Comparison of ENCODE assay signal across 9 mouse cellular contexts in genomic region chr8:70137890-70138289, GRCm38 (mm10). TPM values are rescaled to one million over a fixed set of nuclear protein-coding genes. Genes with fewer than 3 reads are reported as not detected.
DNase-seq lines count a peak whose midpoint lies in the region; ATAC-seq and TF ChIP-seq lines count a peak whose summit lies in the region.
"Had no signal": no experiment of that assay in that cellular context is flagged by ENCODE, and none has a peak within 500 bp of the region (broad histone marks: within the 10 kb centered on the region; RNA-seq: fewer than 3 reads in every experiment).

No protein-coding gene starts in this region.

- H3K27ac ChIP-seq in layer of hippocampus, adult 2 months, result peak overlapping the region; percentile 88
- H3K27ac ChIP-seq in forebrain, embryonic 11.5 days (ENCODE audit: low read depth, low read length), result no peak overlapping the region
- no peak overlapping the region for H3K27ac ChIP-seq in limb, embryonic 11.5 days (replicated peaks; ENCODE audit: low read depth, low read length)
- no peak overlapping the region for H3K27ac ChIP-seq in neural tube, embryonic 14.5 days (ENCODE audit: low read depth, low read length)

- H3K27me3 ChIP-seq in forebrain, embryonic 11.5 days (ENCODE audit: control insufficient read depth, insufficient read depth, low read length), result no peaks in the 10 kb centered on the region
- H3K27me3 ChIP-seq in limb, embryonic 11.5 days (ENCODE audit: control insufficient read depth, insufficient read depth, low read length), result no peaks in the 10 kb centered on the region
- no peaks in the 10 kb centered on the region for H3K27me3 ChIP-seq in neural tube, embryonic 14.5 days (ENCODE audit: control insufficient read depth, insufficient read depth, low read length)

- H3K9ac ChIP-seq in forebrain, embryonic 11.5 days (ENCODE audit: low read length), result no peak overlapping the region; the same call in 1 of the 2 replicates
- no peak overlapping the region for H3K9ac ChIP-seq in limb, embryonic 11.5 days (ENCODE audit: low read length)
- no peak overlapping the region for H3K9ac ChIP-seq in neural tube, embryonic 14.5 days (replicated peaks; ENCODE audit: low read depth, low read length)

- H3K36me3 ChIP-seq in forebrain, embryonic 11.5 days (ENCODE audit: control insufficient read depth, insufficient read depth, low read length), result peaks cover 16% of the 10 kb centered on the region; the same call in 1 of the 2 replicates
- peaks cover 8% of the 10 kb centered on the region for H3K36me3 ChIP-seq in limb, embryonic 11.5 days (ENCODE audit: control insufficient read depth, insufficient read depth, low read length)
- H3K36me3 ChIP-seq in neural tube, embryonic 14.5 days (ENCODE audit: control insufficient read depth, insufficient read depth, low read length), result peaks cover 40% of the 10 kb centered on the region

- peaks cover 12% of the 10 kb centered on the region for H3K4me1 ChIP-seq in forebrain, embryonic 11.5 days (replicated peaks; ENCODE audit: control insufficient read depth, insufficient read depth, low read length)
- peaks cover 13% of the 10 kb centered on the region for H3K4me1 ChIP-seq in limb, embryonic 11.5 days (ENCODE audit: control insufficient read depth, insufficient read depth, low read length)
- peaks cover 18% of the 10 kb centered on the region for H3K4me1 ChIP-seq in neural tube, embryonic 14.5 days (ENCODE audit: control insufficient read depth, insufficient read depth, low read length)

- DNase-seq in layer of hippocampus, adult 2 months (ENCODE audit: low spot score in 2 of 2), result no peak
- no peak for DNase-seq in layer of hippocampus, adult 11-12 months (ENCODE audit: low spot score)
- no peak for DNase-seq in forebrain, embryonic 11.5 days (ENCODE audit: low spot score)
- DNase-seq in limb, embryonic 11.5 days (ENCODE audit: low spot score), result no peak
- no peak for DNase-seq in adrenal gland, postnatal 36 days
- DNase-seq in adrenal gland, postnatal 25 days, result no peak
- no peak for DNase-seq in frontal cortex, adult 2 months (ENCODE audit: extremely low spot score in 1 of 2, low spot score in 1 of 2)
- DNase-seq: cerebellum, postnatal 25 days had no signal

- no peaks in the 10 kb centered on the region for H3K9me3 ChIP-seq in forebrain, embryonic 11.5 days (ENCODE audit: control insufficient read depth, low read length)
- H3K9me3 ChIP-seq in limb, embryonic 11.5 days (ENCODE audit: control insufficient read depth, low read length), result no peaks in the 10 kb centered on the region
- H3K9me3 ChIP-seq in neural tube, embryonic 14.5 days (ENCODE audit: control insufficient read depth, low read length), result no peaks in the 10 kb centered on the region

- no peak for TF ChIP-seq CTCF in layer of hippocampus, adult 2 months (conservative IDR thresholded peaks at IDR 0.05)

- H3K4me2 ChIP-seq in forebrain, embryonic 11.5 days (ENCODE audit: low read depth, low read length, severe bottlenecking), result peak overlapping the region; percentile 74
- peak overlapping the region; percentile 60 for H3K4me2 ChIP-seq in limb, embryonic 11.5 days (ENCODE audit: low read depth, severe bottlenecking)
- peak overlapping the region; percentile 81 for H3K4me2 ChIP-seq in neural tube, embryonic 14.5 days (ENCODE audit: low read depth, low read length)

- WGBS in forebrain, embryonic 11.5 days, result 80% methylated on average over 4 of the region's 4 CpGs
- WGBS in limb, embryonic 11.5 days, result 83% methylated on average over 4 of the region's 4 CpGs
- 83% methylated on average over 4 of the region's 4 CpGs for WGBS in neural tube, embryonic 14.5 days

- peak overlapping the region; percentile 65 for H3K4me3 ChIP-seq in layer of hippocampus, adult 2 months
- H3K4me3 ChIP-seq in forebrain, embryonic 11.5 days (ENCODE audit: low read depth, low read length), result peak overlapping the region; percentile 69; the same call in 1 of the 2 replicates
- H3K4me3 ChIP-seq in limb, embryonic 11.5 days (ENCODE audit: low read depth, low read length), result peak overlapping the region; percentile 75; the same call in 1 of the 2 replicates
- 0 out of 2 replicates have a peak overlapping the region, but pooled peaks have one; percentile 60 for H3K4me3 ChIP-seq in neural tube, embryonic 14.5 days (ENCODE audit: low read depth, low read length)

- ATAC-seq in forebrain, embryonic 11.5 days (replicated peaks; ENCODE audit: low FRiP score), result no peak
- ATAC-seq in limb, embryonic 11.5 days (ENCODE audit: insufficient number of reproducible peaks, low FRiP score, low TSS enrichment, low read depth), result no peak
- ATAC-seq in neural tube, embryonic 14.5 days (ENCODE audit: low read depth), result no peak

RNA-seq across cellular contexts. Expression of gene Rfxank, which starts 1.1 kb away (rescaled TPM):
- total RNA-seq in layer of hippocampus, adult 2 months (2021), result 10 to 100 TPM; 14.2 to 15.7 TPM
- 15.2 and 17.6 TPM in 2 replicates for polyA plus RNA-seq in forebrain, embryonic 11.5 days (2014; fragmentation: Nextera tagmentation; extraction: Ambion mirVana)
- polyA plus RNA-seq in limb, embryonic 11.5 days (2014; fragmentation: Nextera tagmentation; extraction: Ambion mirVana), result 20.0 and 21.3 TPM in 2 replicates
- 9.4 and 12.2 TPM in 2 replicates for polyA plus RNA-seq in neural tube, embryonic 14.5 days (2014; fragmentation: Nextera tagmentation; extraction: Ambion mirVana)
- 10 to 100 TPM; 15.2 to 17.1 TPM for total RNA-seq in adrenal gland, postnatal 36 days (2021)
- total RNA-seq in adrenal gland, postnatal 25 days (2021), result 14.6 and 17.6 TPM in 2 replicates
- 18.6 and 18.7 TPM in 2 replicates for polyA plus RNA-seq in frontal cortex, adult 2 months (2012; rRNA removed)

RNA-seq across cellular contexts. Expression of gene Borcs8, which starts 1.4 kb away (rescaled TPM):
- 10 to 100 TPM; 50.2 to 50.8 TPM for total RNA-seq in layer of hippocampus, adult 2 months (2021)
- polyA plus RNA-seq in forebrain, embryonic 11.5 days (2014; fragmentation: Nextera tagmentation; extraction: Ambion mirVana), result 40.5 and 41.9 TPM in 2 replicates
- 49.6 and 53.2 TPM in 2 replicates for polyA plus RNA-seq in limb, embryonic 11.5 days (2014; fragmentation: Nextera tagmentation; extraction: Ambion mirVana)
- 63.7 and 72.3 TPM in 2 replicates for polyA plus RNA-seq in neural tube, embryonic 14.5 days (2014; fragmentation: Nextera tagmentation; extraction: Ambion mirVana)
- 10 to 100 TPM; 52.5 to 55.0 TPM for total RNA-seq in adrenal gland, postnatal 36 days (2021)
- total RNA-seq in adrenal gland, postnatal 25 days (2021), result 70.3 and 71.8 TPM in 2 replicates
- polyA plus RNA-seq in frontal cortex, adult 2 months (2012; rRNA removed), result 99.2 and 100 TPM in 2 replicates

RNA-seq across cellular contexts. Expression of gene Mef2b, which starts 1.6 kb away (rescaled TPM):
- total RNA-seq in layer of hippocampus, adult 2 months (2021), result under 1 TPM; 0.37 to 0.41 TPM
- polyA plus RNA-seq in forebrain, embryonic 11.5 days (2014; fragmentation: Nextera tagmentation; extraction: Ambion mirVana), result 0.67 and 1.1 TPM in 2 replicates
- polyA plus RNA-seq in limb, embryonic 11.5 days (2014; fragmentation: Nextera tagmentation; extraction: Ambion mirVana), result 0.40 and 0.41 TPM in 2 replicates
- polyA plus RNA-seq in neural tube, embryonic 14.5 days (2014; fragmentation: Nextera tagmentation; extraction: Ambion mirVana), result 0.27 and 0.72 TPM in 2 replicates
- under 1 TPM; 0.46 to 0.49 TPM for total RNA-seq in adrenal gland, postnatal 36 days (2021)
- 0.79 TPM in 1 of 2 replicates, not detected in the other for total RNA-seq in adrenal gland, postnatal 25 days (2021)
- polyA plus RNA-seq in frontal cortex, adult 2 months (2012; rRNA removed), result 0.34 and 0.65 TPM in 2 replicates

RNA-seq across cellular contexts. Expression of gene Nr2c2ap, which starts 6.8 kb away (rescaled TPM):
- 10 to 100 TPM; 29.2 to 32.8 TPM for total RNA-seq in layer of hippocampus, adult 2 months (2021)
- polyA plus RNA-seq in forebrain, embryonic 11.5 days (2014; fragmentation: Nextera tagmentation; extraction: Ambion mirVana), result 20.7 and 23.9 TPM in 2 replicates
- 13.7 and 20.8 TPM in 2 replicates for polyA plus RNA-seq in limb, embryonic 11.5 days (2014; fragmentation: Nextera tagmentation; extraction: Ambion mirVana)
- 22.9 and 35.3 TPM in 2 replicates for polyA plus RNA-seq in neural tube, embryonic 14.5 days (2014; fragmentation: Nextera tagmentation; extraction: Ambion mirVana)
- 10 to 100 TPM; 17.7 to 21.5 TPM for total RNA-seq in adrenal gland, postnatal 36 days (2021)
- total RNA-seq in adrenal gland, postnatal 25 days (2021), result 21.1 and 21.3 TPM in 2 replicates
- 23.7 and 23.8 TPM in 2 replicates for polyA plus RNA-seq in frontal cortex, adult 2 months (2012; rRNA removed)

RNA-seq across cellular contexts. Expression of gene Ncan, which starts 17.2 kb away (rescaled TPM):
- total RNA-seq in layer of hippocampus, adult 2 months (2021), result 100 to 1,000 TPM; 146 to 158 TPM
- polyA plus RNA-seq in forebrain, embryonic 11.5 days (2014; fragmentation: Nextera tagmentation; extraction: Ambion mirVana), result 51.5 and 60.4 TPM in 2 replicates
- polyA plus RNA-seq in limb, embryonic 11.5 days (2014; fragmentation: Nextera tagmentation; extraction: Ambion mirVana), result 0.60 and 0.79 TPM in 2 replicates
- 154 and 176 TPM in 2 replicates for polyA plus RNA-seq in neural tube, embryonic 14.5 days (2014; fragmentation: Nextera tagmentation; extraction: Ambion mirVana)
- under 1 TPM; 0.23 to 0.46 TPM for total RNA-seq in adrenal gland, postnatal 36 days (2021)
- 0.29 and 0.30 TPM in 2 replicates for total RNA-seq in adrenal gland, postnatal 25 days (2021)
- polyA plus RNA-seq in frontal cortex, adult 2 months (2012; rRNA removed), result 98.8 and 102 TPM in 2 replicates
